Mouse (Mus musculus) hindbrain, embryonic 15.5 days (tissue): Measurements from ENCODE around the gene Spint2. TPM values are rescaled to one million over a fixed set of nuclear protein-coding genes. Genes with fewer than 3 reads are reported as not detected.

Experiments used
- ATAC-seq: fragments of 200-750 bp; cut with Nextera tagmentation; 2 replicates; pipeline ENCODE4 v1.8.0; 2017; ENCODE audit warnings: low read depth, moderate number of reproducible peaks, moderate TSS enrichment; ENCODE audit not compliant: low FRiP score
- H3K27ac ChIP-seq: fragments of 300-500 bp; sonication (generic); replicated peaks from 2 replicates; pipeline ENCODE4 v1.5.1; 2015; ENCODE audit warnings: mild to moderate bottlenecking, inconsistent platforms
- H3K27me3 ChIP-seq: fragments of 300-500 bp; sonication (generic); 2 replicates; pipeline ENCODE4 v1.6.1; 2015; ENCODE audit warnings: control low read depth, inconsistent platforms
- H3K36me3 ChIP-seq: fragments of 300-500 bp; sonication (generic); 2 replicates; pipeline ENCODE4 v1.6.1; 2015; ENCODE audit warnings: control low read depth, inconsistent platforms
- H3K4me1 ChIP-seq: fragments of 300-500 bp; sonication (generic); replicated peaks from 2 replicates; pipeline ENCODE4 v1.6.1; 2015; ENCODE audit warnings: control low read depth, inconsistent platforms
- H3K4me2 ChIP-seq: fragments of 300-500 bp; sonication (generic); 2 replicates; pipeline ENCODE4 v1.6.1; 2015; ENCODE audit warnings: moderate library complexity, mild to moderate bottlenecking, inconsistent platforms
- H3K4me3 ChIP-seq: fragments of 300-500 bp; sonication (generic); 2 replicates; pipeline ENCODE4 v1.5.1; 2015; ENCODE audit warnings: mild to moderate bottlenecking, inconsistent platforms
- H3K9ac ChIP-seq: fragments of 300-500 bp; sonication (generic); 2 replicates; pipeline ENCODE4 v1.6.1; 2015; ENCODE audit warnings: inconsistent platforms
- H3K9me3 ChIP-seq: fragments of 300-500 bp; sonication (generic); 2 replicates; pipeline ENCODE4 v1.6.1; 2016; ENCODE audit warnings: control low read depth, inconsistent platforms
- WGBS: fragments of 180-500 bp; shearing (Covaris S2); methylation state at CpG from one replicate; pipeline ENCODE4 v1.1.7; 2015; 5-methylcytosine and 5-hydroxymethylcytosine counted together
- polyA plus RNA-seq: library from polyadenylated mRNA; unstranded; fragments of >200 nt; fragmentation: Nextera tagmentation; extraction: Ambion mirVana; gene quantifications from 2 replicates; pipeline ENCODE4 v1.2.1, GENCODE M21; 2015

The Spint2 gene
- polyA plus RNA-seq, 1 experiment from 2014 or later = 84.5 TPM

GRCm38 (mm10) chr7:29288079-29288478 lies 6.4 kb upstream of the Spint2 start:
- Histone ChIP-seq H3K27ac (no peak overlapping the region), H3K27me3 (0 out of 2 replicates have a peak, but pooled peaks cover 12% of the 10 kb centered on the region), H3K4me2 (no peak overlapping the region), H3K4me1 (peaks cover 23% of the 10 kb centered on the region), H3K9me3 (no peaks in the 10 kb centered on the region), H3K9ac (no peak overlapping the region), H3K4me3 (no peak overlapping the region), H3K36me3 (no peaks in the 10 kb centered on the region)
- WGBS = 90% methylated on average over 2 of the region's 2 CpGs
- no peak for ATAC-seq

GRCm38 (mm10) chr7:29287481-29287880 lies 5.8 kb upstream of the Spint2 start:
- no peaks in the 10 kb centered on the region for H3K36me3 ChIP-seq
- H3K4me1 ChIP-seq = peaks cover 20% of the 10 kb centered on the region
- H3K9ac ChIP-seq = no peak overlapping the region
- peaks cover 16% of the 10 kb centered on the region; the same call in 1 of the 2 replicates for H3K27me3 ChIP-seq
- no peak for ATAC-seq
- H3K27ac ChIP-seq = no peak overlapping the region
- 86% methylated on average over 7 of the region's 7 CpGs for WGBS
- no peak overlapping the region for H3K4me2 ChIP-seq
- H3K9me3 ChIP-seq = no peaks in the 10 kb centered on the region
- no peak overlapping the region for H3K4me3 ChIP-seq

GRCm38 (mm10) chr7:29284523-29284922 lies 2.8 kb upstream of the Spint2 start:
- no peaks in the 10 kb centered on the region for H3K9me3 ChIP-seq
- peaks cover 21% of the 10 kb centered on the region; the same call in 1 of the 2 replicates for H3K27me3 ChIP-seq
- H3K9ac ChIP-seq = no peak overlapping the region
- H3K27ac ChIP-seq = no peak overlapping the region
- WGBS = 91% methylated on average over 6 of the region's 6 CpGs
- ATAC-seq = no peak
- peaks cover 29% of the 10 kb centered on the region for H3K4me1 ChIP-seq
- H3K4me3 ChIP-seq = no peak overlapping the region
- no peaks in the 10 kb centered on the region for H3K36me3 ChIP-seq
- H3K4me2 ChIP-seq = no peak overlapping the region

- Histone ChIP-seq H3K4me2 (no peak overlapping the region), H3K9ac (no peak overlapping the region), H3K4me1 (peaks cover 22% of the 10 kb centered on the region), H3K27ac (no peak overlapping the region), H3K36me3 (no peaks in the 10 kb centered on the region), H3K27me3 (peaks cover 21% of the 10 kb centered on the region; the same call in 1 of the 2 replicates), H3K9me3 (no peaks in the 10 kb centered on the region), H3K4me3 (no peak overlapping the region)
- no peak for ATAC-seq
- 81% methylated on average over 4 of the region's 4 CpGs for WGBS
Measured at GRCm38 (mm10) chr7:29283876-29284275, 2.2 kb upstream of the Spint2 start.

GRCm38 (mm10) chr7:29282074-29282554 lies 402 bp upstream of the Spint2 start:
- H3K4me2 ChIP-seq = peak overlapping the region; percentile 89
- H3K4me1 ChIP-seq = peaks cover 20% of the 10 kb centered on the region
- H3K27me3 ChIP-seq = peaks cover 15% of the 10 kb centered on the region; the same call in 1 of the 2 replicates
- no peaks in the 10 kb centered on the region for H3K9me3 ChIP-seq
- 12% methylated on average over 21 of the region's 21 CpGs for WGBS
- H3K4me3 ChIP-seq = peak overlapping the region; percentile 65
- H3K36me3 ChIP-seq = no peaks in the 10 kb centered on the region
- ATAC-seq = peak; percentile 40
- H3K9ac ChIP-seq = peak overlapping the region; percentile 66
- H3K27ac ChIP-seq = no peak overlapping the region

GRCm38 (mm10) chr7:29280801-29281200 lies 911 bp downstream of the Spint2 start:
- ATAC-seq = no peak
- peak overlapping the region; percentile 65 for H3K4me3 ChIP-seq
- no peak overlapping the region; the same call in 1 of the 2 replicates for H3K9ac ChIP-seq
- H3K27ac ChIP-seq = no peak overlapping the region
- 9% methylated on average over 13 of the region's 13 CpGs for WGBS
- peak overlapping the region; percentile 89 for H3K4me2 ChIP-seq
- H3K4me1 ChIP-seq = peaks cover 20% of the 10 kb centered on the region
- no peaks in the 10 kb centered on the region for H3K9me3 ChIP-seq
- H3K36me3 ChIP-seq = no peaks in the 10 kb centered on the region
- H3K27me3 ChIP-seq = peaks cover 13% of the 10 kb centered on the region; the same call in 1 of the 2 replicates

GRCm38 (mm10) chr7:29279924-29280323 lies 1.8 kb downstream of the Spint2 start:
- H3K36me3 ChIP-seq = no peaks in the 10 kb centered on the region
- H3K9ac ChIP-seq = no peak overlapping the region
- WGBS = 93% methylated on average over 8 of the region's 8 CpGs
- no peak for ATAC-seq
- H3K4me3 ChIP-seq = no peak overlapping the region
- H3K4me1 ChIP-seq = peaks cover 20% of the 10 kb centered on the region
- H3K9me3 ChIP-seq = no peaks in the 10 kb centered on the region
- no peak overlapping the region for H3K4me2 ChIP-seq
- H3K27me3 ChIP-seq = peaks cover 13% of the 10 kb centered on the region; the same call in 1 of the 2 replicates
- no peak overlapping the region for H3K27ac ChIP-seq

GRCm38 (mm10) chr7:29279261-29279660 lies 2.5 kb downstream of the Spint2 start:
- Histone ChIP-seq H3K4me1 (peaks cover 20% of the 10 kb centered on the region), H3K36me3 (no peaks in the 10 kb centered on the region), H3K4me2 (no peak overlapping the region), H3K9ac (no peak overlapping the region), H3K4me3 (no peak overlapping the region), H3K27ac (no peak overlapping the region), H3K9me3 (no peaks in the 10 kb centered on the region), H3K27me3 (peaks cover 13% of the 10 kb centered on the region; the same call in 1 of the 2 replicates)
- ATAC-seq = no peak

- 88% methylated on average over 4 of the region's 4 CpGs for WGBS
- no peak overlapping the region for H3K27ac ChIP-seq
- H3K4me3 ChIP-seq = no peak overlapping the region
- no peak for ATAC-seq
- peaks cover 5% of the 10 kb centered on the region; the same call in 1 of the 2 replicates for H3K27me3 ChIP-seq
- no peaks in the 10 kb centered on the region for H3K36me3 ChIP-seq
- H3K9ac ChIP-seq = no peak overlapping the region
- H3K9me3 ChIP-seq = no peaks in the 10 kb centered on the region
- peaks cover 20% of the 10 kb centered on the region for H3K4me1 ChIP-seq
- no peak overlapping the region for H3K4me2 ChIP-seq
Measured at GRCm38 (mm10) chr7:29277510-29277909, 4.2 kb downstream of the Spint2 start.

GRCm38 (mm10) chr7:29276715-29277114 lies 5.0 kb downstream of the Spint2 start:
- no peak overlapping the region for H3K4me3 ChIP-seq
- no peak for ATAC-seq
- H3K9ac ChIP-seq = no peak overlapping the region
- H3K27ac ChIP-seq = no peak overlapping the region
- no peaks in the 10 kb centered on the region for H3K36me3 ChIP-seq
- no peaks in the 10 kb centered on the region for H3K27me3 ChIP-seq
- H3K4me2 ChIP-seq = no peak overlapping the region
- WGBS = 84% methylated on average over 5 of the region's 5 CpGs
- H3K9me3 ChIP-seq = no peaks in the 10 kb centered on the region
- H3K4me1 ChIP-seq = peaks cover 13% of the 10 kb centered on the region

GRCm38 (mm10) chr7:29271687-29272465 lies 9.8 kb downstream of the Spint2 start:
- Histone ChIP-seq H3K4me2 (no peak overlapping the region), H3K36me3 (no peaks in the 10 kb centered on the region), H3K27me3 (no peaks in the 10 kb centered on the region), H3K4me1 (no peaks in the 10 kb centered on the region), H3K9me3 (no peaks in the 10 kb centered on the region), H3K4me3 (no peak overlapping the region), H3K27ac (no peak overlapping the region), H3K9ac (no peak overlapping the region)
- no peak for ATAC-seq
- 82% methylated on average over 8 of the region's 8 CpGs for WGBS

- no peaks in the 10 kb centered on the region for H3K4me1 ChIP-seq
- no peaks in the 10 kb centered on the region for H3K27me3 ChIP-seq
- no peak overlapping the region for H3K27ac ChIP-seq
- 92% methylated on average over 4 of the region's 4 CpGs for WGBS
- H3K36me3 ChIP-seq = no peaks in the 10 kb centered on the region
- no peak overlapping the region for H3K4me3 ChIP-seq
- no peak for ATAC-seq
- H3K9ac ChIP-seq = no peak overlapping the region
- H3K4me2 ChIP-seq = no peak overlapping the region
- no peaks in the 10 kb centered on the region for H3K9me3 ChIP-seq
Measured at GRCm38 (mm10) chr7:29270445-29270844, 11.3 kb downstream of the Spint2 start.
